Mouse (Mus musculus) thymus, postnatal 14 days (tissue): Measurements from ENCODE around the gene Fam199x.
A peak's percentile ranks its signal among the peaks of the same experiment; 100 is the strongest.

ENCODE experiments used
- DNase-seq: peaks from one replicate; pipeline ENCODE4 v3.0.0; 2021

Gene Fam199x

GRCm38 (mm10) chrX:137049425-137050225, at the start of gene Fam199x:
Gene Fam199x, plus strand, starts transcription at chrX:137049594.
- DNase-seq = peak; percentile 73

- DNase-seq = peak; percentile 46
Measured at GRCm38 (mm10) chrX:137015099-137015709, 34.2 kb upstream of the Fam199x start.

GRCm38 (mm10) chrX:137017668-137018067, 31.7 kb upstream of the Fam199x start:
- DNase-seq = no peak

- peak; percentile 63 for DNase-seq
Measured at GRCm38 (mm10) chrX:137019310-137019709, 30.1 kb upstream of the Fam199x start.

GRCm38 (mm10) chrX:137030916-137031315, 18.5 kb upstream of the Fam199x start:
- no peak for DNase-seq

GRCm38 (mm10) chrX:137031726-137032125, 17.7 kb upstream of the Fam199x start:
- DNase-seq = no peak

GRCm38 (mm10) chrX:137034322-137034721, 15.1 kb upstream of the Fam199x start:
- DNase-seq = no peak

- no peak for DNase-seq
Measured at GRCm38 (mm10) chrX:137037470-137037999, 11.9 kb upstream of the Fam199x start.

GRCm38 (mm10) chrX:137038000-137038483, 11.4 kb upstream of the Fam199x start, which contains the start of gene Slc25a53:
Gene Slc25a53, minus strand, starts transcription at chrX:137038302.
- DNase-seq = peak; percentile 84

- DNase-seq = no peak
Measured at GRCm38 (mm10) chrX:137038502-137038901, 10.9 kb upstream of the Fam199x start.

- no peak for DNase-seq
Measured at GRCm38 (mm10) chrX:137049060-137049424, 352 bp upstream of the Fam199x start.

GRCm38 (mm10) chrX:137063202-137063601, 13.8 kb downstream of the Fam199x start:
- DNase-seq = no peak

- no peak for DNase-seq
Measured at GRCm38 (mm10) chrX:137104531-137104930, 55.1 kb downstream of the Fam199x start.

- DNase-seq = no peak
Measured at GRCm38 (mm10) chrX:137106498-137106897, 57.1 kb downstream of the Fam199x start.

GRCm38 (mm10) chrX:137118097-137118746, 68.8 kb downstream of the Fam199x start:
- peak; percentile 75 for DNase-seq

GRCm38 (mm10) chrX:137119675-137120423, 70.5 kb downstream of the Fam199x start:
- DNase-seq = no peak

- DNase-seq = no peak
Measured at GRCm38 (mm10) chrX:137121718-137122117, 72.3 kb downstream of the Fam199x start, which contains the start of gene Esx1. Gene Esx1, minus strand, starts transcription at chrX:137122083.

- no peak for DNase-seq
Measured at GRCm38 (mm10) chrX:137127542-137127941, 78.1 kb downstream of the Fam199x start.
